8 mouse cellular contexts compared by ENCODE assay signal in genomic region chr3:116331811-116332464, GRCm38 (mm10).
DNase-seq lines count a peak whose midpoint lies in the region; ATAC-seq lines count a peak whose summit lies in the region.

No protein-coding gene starts in this region.

- peak; percentile 41; the same call in 1 of the 2 replicates for ATAC-seq in cerebellum, adult (ENCODE audit: insufficient number of reproducible peaks, low FRiP score, low TSS enrichment)
- ATAC-seq in embryonic facial prominence, embryonic 11.5 days (replicated peaks; ENCODE audit: insufficient number of reproducible peaks, low FRiP score, low TSS enrichment, low read depth), result peak; percentile 70; the same call in 1 of the 2 replicates
- peak; percentile 62 for ATAC-seq in neutrophil, adult 5-6 weeks (ENCODE audit: extremely low read depth, insufficient number of reproducible peaks, low FRiP score, poor library complexity, severe bottlenecking)

- intact Hi-C loops in heart, postnatal 36 days (cut with DNase I), result loop anchor here (1.0 to 10.0 kb wide), 3 partner anchors 161 to 417 kb away; partner anchors contain the start of gene Sass6

- H3K36me3 ChIP-seq in embryonic facial prominence, embryonic 11.5 days (replicated peaks; ENCODE audit: control insufficient read depth, insufficient read depth, low read depth, low read length), result no peaks in the 10 kb centered on the region

- 44% methylated on average over 8 of the region's 8 CpGs for WGBS in embryonic facial prominence, embryonic 11.5 days

- H3K27ac ChIP-seq in embryonic facial prominence, embryonic 11.5 days (replicated peaks; ENCODE audit: low read depth, low read length), result no peak overlapping the region

- H3K4me3 ChIP-seq in embryonic facial prominence, embryonic 11.5 days (ENCODE audit: low read depth, low read length), result no peak overlapping the region

- H3K4me2 ChIP-seq in embryonic facial prominence, embryonic 11.5 days (ENCODE audit: low read depth, low read length), result no peak overlapping the region

- no peaks in the 10 kb centered on the region for H3K27me3 ChIP-seq in embryonic facial prominence, embryonic 11.5 days (ENCODE audit: control insufficient read depth, insufficient read depth, low read length)

- H3K4me1 ChIP-seq in embryonic facial prominence, embryonic 11.5 days (ENCODE audit: control insufficient read depth, insufficient read depth, low read length), result no peaks in the 10 kb centered on the region

- no peak for DNase-seq in cerebellum, adult 9-11 months
- DNase-seq in adrenal gland, postnatal 10 days, result peak; percentile 74
- peak; percentile 79 for DNase-seq in embryonic facial prominence, embryonic 11.5 days (ENCODE audit: low spot score)
- peak; percentile 59 to 60 for DNase-seq in heart, postnatal 36 days
- DNase-seq in kidney, postnatal 36 days, result peak; percentile 73 to 74
- DNase-seq in lung, adult 18-20 months, result peak; percentile 25 to 55

- no peak overlapping the region for H3K9ac ChIP-seq in embryonic facial prominence, embryonic 11.5 days (replicated peaks; ENCODE audit: low read length)

- no peaks in the 10 kb centered on the region for H3K9me3 ChIP-seq in embryonic facial prominence, embryonic 11.5 days (replicated peaks; ENCODE audit: control insufficient read depth, low read length)
